ENCODE assay signal across 8 mouse cellular contexts in the genomic region with DNA sequence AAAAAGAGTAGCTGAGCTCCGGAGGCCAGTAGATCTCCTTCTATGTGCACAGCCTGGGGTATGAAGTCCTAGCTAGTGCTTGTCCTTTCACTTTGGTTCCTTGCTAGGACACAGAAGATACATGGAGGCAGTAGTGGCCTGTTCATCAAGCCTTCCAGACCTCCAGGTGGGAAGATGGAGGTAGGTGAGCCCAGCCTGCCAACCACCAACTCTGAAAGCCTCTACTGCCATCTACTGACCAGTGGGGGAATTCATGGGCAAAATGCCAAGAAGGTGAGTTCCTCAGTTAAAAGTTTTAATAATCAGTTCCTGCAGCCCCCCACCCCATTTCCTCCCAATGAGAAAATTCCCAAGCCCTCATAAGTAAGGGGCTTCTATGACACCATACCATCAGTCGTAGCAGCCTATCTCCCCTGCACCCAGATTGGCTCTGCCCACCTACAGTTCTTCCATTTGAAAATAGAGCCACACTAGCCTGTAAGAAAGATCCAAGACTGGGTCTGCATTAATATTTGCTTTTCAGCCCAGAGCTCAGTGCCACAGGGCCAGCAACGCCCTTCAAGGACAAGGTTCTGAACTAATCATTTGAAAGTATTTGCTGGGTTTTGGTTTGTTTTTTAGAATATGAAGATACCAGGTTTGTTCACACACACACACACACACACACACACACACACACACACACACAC.
DNase-seq lines count a peak whose midpoint lies in the region; TF ChIP-seq lines count a peak whose summit lies in the region.

No protein-coding gene starts in this region.

- H3K27ac ChIP-seq in bone marrow macrophage, adult 2 months (ENCODE audit: insufficient read depth, low read depth, low read length) = no peak overlapping the region
- H3K27ac ChIP-seq in testis, adult 2 months (ENCODE audit: control insufficient read depth, insufficient read depth, low read depth, low read length) = no peak overlapping the region

- TF ChIP-seq CTCF in bone marrow macrophage, adult 2 months (IDR thresholded peaks at IDR 0.05; ENCODE audit: low read depth, low read length) = peak; percentile 97
- peak; percentile 37; the same call in 1 of the 2 replicates for TF ChIP-seq CTCF in testis, adult 2 months (IDR thresholded peaks at IDR 0.05; ENCODE audit: control insufficient read depth, insufficient read depth, insufficient replicate concordance, low read depth, low read length)

- H3K4me1 ChIP-seq in bone marrow macrophage, adult 2 months (ENCODE audit: control insufficient read depth, insufficient read depth, low read length) = no peaks in the 10 kb centered on the region
- peaks cover 9% of the 10 kb centered on the region for H3K4me1 ChIP-seq in testis, adult 2 months (ENCODE audit: control insufficient read depth, insufficient read depth, low read length)

- peak; percentile 48 for DNase-seq in gastrocnemius, adult 18-20 months (ENCODE audit: low spot score)
- no peak for DNase-seq in gastrocnemius, postnatal 25 days
- peak; percentile 28 for DNase-seq in CD4-positive helper T cell, adult 2 months (ENCODE audit: low read depth, low spot score)
- peak; percentile 35 to 38 for DNase-seq in frontal cortex, postnatal 36 days (ENCODE audit: low spot score in 2 of 2)
- peak; percentile 46 to 61 for DNase-seq in left cerebral cortex, adult 18-20 months (ENCODE audit: low spot score in 2 of 2)
- peak; percentile 49 for DNase-seq in mesoderm, embryonic 11.5 days (ENCODE audit: low read depth, low spot score)

- H3K4me3 ChIP-seq in bone marrow macrophage, adult 2 months (ENCODE audit: insufficient read depth, low read length) = no peak overlapping the region
- H3K4me3 ChIP-seq in testis, adult 2 months (ENCODE audit: control insufficient read depth, low read depth, low read length) = no peak overlapping the region

- TF ChIP-seq POLR2A in bone marrow macrophage, adult 2 months (IDR thresholded peaks at IDR 0.05; ENCODE audit: borderline replicate concordance, low read depth, low read length) = no peak
- TF ChIP-seq POLR2A in testis, adult 2 months (IDR thresholded peaks at IDR 0.05; ENCODE audit: control insufficient read depth, low read depth, low read length) = no peak

- H3K36me3 ChIP-seq in testis, adult 2 months (ENCODE audit: control insufficient read depth, insufficient read depth, low read length) = no peaks in the 10 kb centered on the region

- H3K27me3 ChIP-seq in testis, adult 2 months (ENCODE audit: control insufficient read depth, insufficient read depth, low read length) = no peaks in the 10 kb centered on the region
